Mouse (Mus musculus) CD4-positive, CD25-positive, alpha-beta regulatory T cell, adult 4 months (primary cell): Measurements from ENCODE around the gene Rbm20. TPM values are rescaled to one million over a fixed set of nuclear protein-coding genes. Genes with fewer than 3 reads are reported as not detected.

Experiments used
- ATAC-seq: one replicate; pipeline ENCODE4 v1.8.0; 2017
- polyA plus RNA-seq, 2 experiments: library from polyadenylated mRNA; unstranded; fragments of 100-300 nt; shearing (Covaris generic); gene quantifications; one replicate each; pipeline ENCODE4 v1.2.1; 2017

Rbm20 gene
- polyA plus RNA-seq, 2 experiments from 2014 or later = 0.17 to 0.32 TPM

GRCm38 (mm10) chr19:53758881-53759418 is 81.8 kb downstream of the Rbm20 start:
- ATAC-seq = no peak

- ATAC-seq = no peak
Observed at GRCm38 (mm10) chr19:53760125-53761101, 83.3 kb downstream of the Rbm20 start.

DNA sequence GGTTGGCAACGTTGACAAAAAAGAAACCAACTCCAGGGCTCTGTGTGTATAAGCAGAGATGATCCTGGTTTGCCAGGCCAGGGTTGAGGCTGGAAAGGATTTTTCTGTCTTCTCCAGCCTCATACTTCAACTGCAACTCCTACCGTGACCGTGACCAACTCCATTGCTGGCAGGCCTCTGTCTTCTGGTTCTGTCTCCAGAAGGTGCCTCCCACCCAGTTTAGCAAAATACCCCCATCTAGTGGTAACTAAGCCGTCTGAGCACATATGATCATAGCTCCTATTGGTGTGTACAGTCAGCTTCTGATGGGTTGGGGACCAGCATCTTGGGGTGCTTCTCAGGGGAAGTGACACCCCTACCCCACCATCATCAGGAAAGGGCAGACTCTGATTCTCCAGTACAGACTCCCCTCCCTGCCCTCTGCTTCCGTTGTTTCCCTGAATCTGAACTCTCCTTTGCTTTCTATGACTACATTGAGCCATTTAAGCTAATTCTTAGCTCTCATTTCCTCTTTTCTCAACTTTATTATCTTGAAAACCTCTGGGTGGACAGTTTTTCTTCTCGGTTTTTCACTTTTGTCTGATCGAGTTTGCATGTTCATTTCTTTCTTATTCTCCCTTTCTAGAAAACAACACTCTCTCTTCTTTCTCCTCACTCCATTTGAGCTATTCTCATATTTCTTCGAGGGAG is 85.8 kb downstream of the Rbm20 start:
- ATAC-seq = no peak

GRCm38 (mm10) chr19:53764688-53765478 is 87.8 kb downstream of the Rbm20 start:
- ATAC-seq = no peak

DNA sequence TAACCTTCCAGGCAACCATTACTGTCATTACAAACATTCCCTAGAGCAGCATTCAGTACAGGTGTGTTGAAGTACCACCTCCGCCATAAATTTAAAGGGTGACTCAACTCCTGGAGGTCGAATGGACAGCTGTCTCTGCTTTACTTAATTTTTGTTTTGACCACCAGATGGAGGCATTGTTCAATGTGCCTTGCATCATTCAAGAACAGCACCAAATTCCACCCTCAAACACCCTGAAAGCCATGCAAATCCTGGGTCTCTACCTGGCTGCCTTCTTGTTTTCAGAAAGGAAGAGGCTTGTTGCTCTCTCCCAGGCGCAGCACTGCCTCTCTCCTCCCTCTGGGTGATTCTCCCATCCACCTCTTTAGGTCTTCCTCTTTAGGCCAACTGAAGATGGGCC is 91.4 kb downstream of the Rbm20 start:
- peak; percentile 75 for ATAC-seq

DNA sequence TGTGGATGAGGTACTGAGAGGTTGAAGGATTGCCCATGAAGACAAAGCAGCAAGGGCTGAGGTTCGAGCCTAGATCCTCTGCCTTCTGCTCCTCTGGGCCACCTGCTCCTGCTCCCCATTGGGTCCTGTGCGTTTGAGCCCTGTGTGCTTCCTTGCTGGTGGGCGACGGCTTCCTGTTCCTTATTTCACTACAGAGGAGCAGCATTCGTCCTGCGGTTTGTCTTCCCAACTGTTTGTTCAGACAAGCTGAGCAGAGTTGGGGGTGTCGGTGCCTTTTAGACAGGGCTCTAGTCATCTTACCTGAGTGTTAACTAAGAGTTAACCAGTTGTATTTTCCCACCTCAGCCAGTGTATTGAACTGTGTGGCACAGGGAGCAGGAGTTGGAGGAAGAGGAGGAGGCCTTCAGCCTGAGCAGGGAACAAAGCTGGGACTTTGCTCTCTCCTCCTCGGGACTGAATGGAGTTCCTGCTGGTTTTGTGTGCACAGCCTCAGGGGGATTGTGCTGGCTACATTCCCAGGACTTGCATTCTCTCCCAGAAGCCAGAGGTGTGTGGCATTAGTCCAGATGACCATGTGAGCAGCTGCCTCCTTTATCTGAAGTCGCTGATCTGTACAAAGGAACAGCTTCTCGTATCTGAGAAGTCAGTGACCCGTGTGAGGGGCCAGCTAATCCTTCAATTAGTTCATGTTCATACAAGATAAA is 97.0 kb downstream of the Rbm20 start:
- ATAC-seq = no peak

DNA sequence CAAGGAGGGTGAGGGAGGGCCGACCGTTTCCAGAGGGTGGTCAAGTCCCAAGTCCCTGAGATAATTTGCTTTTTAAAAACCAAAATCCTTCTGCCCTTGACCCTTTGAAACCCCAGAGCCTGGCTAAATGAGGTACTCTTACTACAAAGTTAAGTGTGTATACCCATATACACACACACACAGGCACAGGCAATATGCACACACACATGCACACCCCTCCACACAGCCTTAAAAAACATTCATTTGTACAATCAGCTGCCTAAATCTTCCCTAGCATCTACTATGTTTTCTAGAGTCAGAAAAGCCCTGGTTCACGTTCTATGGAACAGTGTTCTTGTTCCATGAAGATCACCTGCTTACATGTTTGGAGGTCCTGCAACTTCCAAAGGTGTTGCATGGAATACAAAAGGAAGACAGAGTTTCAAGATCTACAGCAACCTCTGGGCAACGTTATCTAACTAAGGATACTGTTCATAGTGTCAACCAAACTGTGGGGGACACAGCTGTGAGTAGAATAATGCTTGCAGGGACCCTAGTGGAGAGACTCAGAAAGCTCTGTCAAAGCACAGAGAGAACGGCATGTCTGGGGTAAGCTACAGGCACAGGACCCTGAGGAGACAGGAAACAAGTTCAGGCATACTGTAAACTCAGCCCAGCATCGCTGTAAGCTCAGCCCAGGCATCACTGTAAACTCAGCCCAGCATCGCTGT is 97.7 kb downstream of the Rbm20 start:
- no peak for ATAC-seq

- no peak for ATAC-seq
Observed at GRCm38 (mm10) chr19:53779402-53779801, 102.3 kb downstream of the Rbm20 start.

DNA sequence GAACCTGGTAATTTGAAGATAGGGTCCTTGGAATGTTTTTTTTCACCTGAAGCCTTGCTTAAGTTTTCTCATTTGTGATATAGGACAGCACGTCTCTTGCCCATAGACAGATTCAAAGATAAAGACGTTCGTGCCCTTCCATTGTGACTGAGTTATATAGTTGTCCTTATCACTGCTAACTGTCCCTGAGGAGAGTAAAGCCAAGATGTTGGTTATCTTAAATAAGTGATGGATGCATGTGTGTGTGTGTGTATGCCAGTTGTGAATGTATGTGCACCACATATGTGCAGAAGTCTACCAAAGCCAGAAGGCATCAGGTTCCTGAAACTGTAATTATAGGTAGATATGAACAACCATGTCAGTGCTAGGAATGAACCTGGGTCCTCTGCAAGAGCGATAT is 102.7 kb downstream of the Rbm20 start:
- ATAC-seq = no peak

GRCm38 (mm10) chr19:53780752-53781602 is 103.9 kb downstream of the Rbm20 start:
- no peak for ATAC-seq

- ATAC-seq = no peak
Observed at GRCm38 (mm10) chr19:53781826-53782225, 104.7 kb downstream of the Rbm20 start.

GRCm38 (mm10) chr19:53785352-53785751 is 108.2 kb downstream of the Rbm20 start:
- no peak for ATAC-seq

- ATAC-seq = no peak
Observed at GRCm38 (mm10) chr19:53786239-53786638, 109.1 kb downstream of the Rbm20 start.

DNA sequence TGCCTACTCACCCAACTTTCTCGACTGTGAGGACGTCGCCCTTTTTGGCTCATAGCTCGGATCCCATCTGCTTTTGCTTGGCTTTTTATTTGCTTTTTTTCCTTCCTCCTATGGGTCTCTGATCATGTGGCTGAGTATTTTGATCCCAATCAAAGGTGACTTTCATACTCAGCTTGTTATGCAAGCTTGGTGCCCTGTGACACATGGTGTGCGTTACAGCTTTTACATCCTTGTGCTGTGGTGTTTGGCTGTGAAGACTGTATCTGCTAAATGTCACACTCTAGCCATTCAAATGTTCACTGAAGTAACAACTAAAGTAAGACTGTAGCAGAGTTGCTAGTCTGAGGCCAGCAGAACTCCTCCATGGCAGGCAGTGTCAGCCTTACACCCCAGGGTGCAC is 109.7 kb downstream of the Rbm20 start:
- ATAC-seq = no peak

DNA sequence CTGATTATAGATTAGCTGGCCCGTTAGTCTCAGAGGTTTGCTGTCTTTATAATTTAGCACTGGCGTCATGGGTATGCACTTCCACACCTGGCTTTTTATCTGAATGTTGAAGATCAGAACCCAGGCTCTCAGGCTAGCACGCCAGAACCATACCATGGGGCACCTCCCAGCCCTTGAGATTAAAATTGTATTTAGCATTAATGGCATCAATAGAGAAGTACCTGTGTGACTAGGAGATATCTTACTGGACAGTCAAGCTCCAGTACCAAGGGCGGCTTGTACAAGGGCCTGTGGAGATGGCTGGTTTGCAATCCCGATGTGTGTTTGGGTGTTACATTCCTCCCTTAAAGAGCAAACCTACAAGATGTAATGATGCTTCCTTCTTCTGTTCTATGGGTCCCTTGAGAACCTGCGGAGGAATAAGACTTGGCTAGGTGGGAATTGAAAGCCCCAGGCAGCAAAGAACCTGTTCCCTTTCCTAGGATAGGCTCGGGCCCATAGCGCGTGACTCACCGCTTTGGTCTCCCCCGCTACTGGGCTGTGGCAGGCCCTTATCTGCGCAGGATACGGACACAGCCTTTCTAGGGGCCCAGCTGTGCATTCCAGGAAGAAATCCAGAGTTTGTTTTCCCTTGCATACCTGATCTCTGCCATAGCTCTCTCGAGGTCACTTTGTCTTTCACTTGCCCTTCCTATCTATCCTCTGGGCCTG is 111.7 kb downstream of the Rbm20 start:
- ATAC-seq = no peak

DNA sequence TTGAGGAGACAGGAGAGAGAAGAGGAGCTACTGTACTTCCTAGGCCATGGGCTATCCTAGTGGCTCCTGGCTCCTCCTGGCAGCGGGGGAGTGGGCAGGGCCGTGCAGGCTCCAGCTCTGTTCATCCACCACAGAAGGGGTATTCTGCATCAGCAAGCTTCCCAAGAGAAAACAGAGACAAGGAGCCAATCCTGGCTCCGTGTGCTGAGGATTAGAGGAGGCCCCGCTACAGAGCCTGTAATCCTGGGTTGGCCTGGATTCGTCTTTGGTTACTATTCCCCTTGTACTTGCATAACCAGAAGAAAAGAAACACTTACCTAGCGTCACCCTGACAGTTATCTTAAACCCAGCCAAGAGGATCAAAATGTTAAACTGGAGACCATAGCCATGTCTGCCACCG is 112.5 kb downstream of the Rbm20 start:
- ATAC-seq = no peak

GRCm38 (mm10) chr19:53791751-53792720 is 114.9 kb downstream of the Rbm20 start:
- ATAC-seq = peak; percentile 26
